Mouse (Mus musculus) layer of hippocampus, postnatal 36 days (tissue): ENCODE results near the gene Pde4d. TPM values are rescaled to one million over a fixed set of nuclear protein-coding genes. Genes with fewer than 3 reads are reported as not detected.

Experiments used
- DNase-seq, 2 experiments: peaks; one replicate each; pipeline ENCODE4 v3.0.0; 2022
- total RNA-seq, 2 experiments: library from RNA; stranded (reverse); gene quantifications; 2 replicates each; pipeline ENCODE4 v1.2.3; 2021

The Pde4d gene
- total RNA-seq, result 10 to 100 TPM; 69.7 to 69.8 TPM

- no peak for DNase-seq
These were observed at the start of gene Pde4d for GRCm38 (mm10) chr13:108449116-108450097. Pde4d (plus strand) TSS chr13:108449948.

GRCm38 (mm10) chr13:108403197-108403596 lies 46.6 kb upstream of the Pde4d start:
- no peak for DNase-seq

GRCm38 (mm10) chr13:108404372-108404771 lies 45.4 kb upstream of the Pde4d start:
- no peak for DNase-seq

- no peak for DNase-seq
These were observed 34.3 kb upstream of the Pde4d start for GRCm38 (mm10) chr13:108415464-108415863.

GRCm38 (mm10) chr13:108418741-108419507 lies 30.8 kb upstream of the Pde4d start:
- no peak for DNase-seq

GRCm38 (mm10) chr13:108426322-108426721 lies 23.4 kb upstream of the Pde4d start:
- DNase-seq, result no peak

- DNase-seq, result no peak
These were observed 20.9 kb upstream of the Pde4d start for GRCm38 (mm10) chr13:108428809-108429208.

- DNase-seq, result no peak
These were observed 20.1 kb upstream of the Pde4d start for GRCm38 (mm10) chr13:108429623-108430022.

- no peak for DNase-seq
These were observed 18.0 kb upstream of the Pde4d start for GRCm38 (mm10) chr13:108431776-108432175.

GRCm38 (mm10) chr13:108435687-108436086 lies 14.1 kb upstream of the Pde4d start:
- no peak for DNase-seq

GRCm38 (mm10) chr13:108437424-108437823 lies 12.3 kb upstream of the Pde4d start:
- DNase-seq, result no peak

- no peak for DNase-seq
These were observed 10.7 kb upstream of the Pde4d start for GRCm38 (mm10) chr13:108439012-108439411.

GRCm38 (mm10) chr13:108448348-108448931 lies 1.3 kb upstream of the Pde4d start:
- DNase-seq, result no peak

GRCm38 (mm10) chr13:108451122-108451521 lies 1.4 kb downstream of the Pde4d start:
- no peak for DNase-seq

- no peak for DNase-seq
These were observed 3.5 kb downstream of the Pde4d start for GRCm38 (mm10) chr13:108453064-108453919.

- DNase-seq, result no peak
These were observed 12.8 kb downstream of the Pde4d start for GRCm38 (mm10) chr13:108462518-108462917.

- DNase-seq, result no peak
These were observed 16.0 kb downstream of the Pde4d start for GRCm38 (mm10) chr13:108465755-108466154.

GRCm38 (mm10) chr13:108467046-108467445 lies 17.3 kb downstream of the Pde4d start:
- DNase-seq, result no peak

GRCm38 (mm10) chr13:108480451-108480850 lies 30.7 kb downstream of the Pde4d start:
- DNase-seq, result no peak

- DNase-seq, result no peak
These were observed 35.3 kb downstream of the Pde4d start for GRCm38 (mm10) chr13:108485036-108485435.

- DNase-seq, result no peak
These were observed 37.3 kb downstream of the Pde4d start for GRCm38 (mm10) chr13:108487066-108487465.

GRCm38 (mm10) chr13:108489825-108490224 lies 40.1 kb downstream of the Pde4d start:
- no peak for DNase-seq
